Mouse (Mus musculus): ENCODE measurements around the gene Thsd7b. TPM values are rescaled to one million over a fixed set of nuclear protein-coding genes. Genes with fewer than 3 reads are reported as not detected.

Gene Thsd7b
- polyA plus RNA-seq, 1 experiment from 2014 or later: 3.3 TPM

- no peaks in the 10 kb centered on the region for H3K4me1 ChIP-seq (replicated peaks)
- no peak overlapping the region for H3K4me2 ChIP-seq
- no peaks in the 10 kb centered on the region for H3K27me3 ChIP-seq
- H3K27ac ChIP-seq: no peak overlapping the region
- no peak overlapping the region for H3K4me3 ChIP-seq
- WGBS: 76% methylated on average over 2 of the region's 2 CpGs
- no peak for ATAC-seq (replicated peaks; ENCODE audit: insufficient number of reproducible peaks, insufficient read depth, low FRiP score, low read depth)
- no peaks in the 10 kb centered on the region for H3K9me3 ChIP-seq (replicated peaks)
- H3K9ac ChIP-seq: no peak overlapping the region
- H3K36me3 ChIP-seq: no peaks in the 10 kb centered on the region
Measured at GRCm38 (mm10) chr1:129526967-129527366, 253.9 kb downstream of the Thsd7b start.

GRCm38 (mm10) chr1:129532206-129532605 is 259.1 kb downstream of the Thsd7b start:
- Histone ChIP-seq H3K4me2 (no peak overlapping the region), H3K9ac (no peak overlapping the region), H3K4me3 (no peak overlapping the region), H3K9me3 (replicated peaks) (no peaks in the 10 kb centered on the region), H3K27ac (no peak overlapping the region), H3K36me3 (no peaks in the 10 kb centered on the region), H3K27me3 (no peaks in the 10 kb centered on the region), H3K4me1 (replicated peaks) (no peaks in the 10 kb centered on the region)
- 89% methylated on average over 3 of the region's 3 CpGs for WGBS
- no peak for ATAC-seq (replicated peaks; ENCODE audit: insufficient number of reproducible peaks, insufficient read depth, low FRiP score, low read depth)

- Histone ChIP-seq H3K27ac (no peak overlapping the region), H3K4me1 (replicated peaks) (peaks cover 13% of the 10 kb centered on the region; the same call in 1 of the 2 replicates), H3K4me3 (no peak overlapping the region), H3K36me3 (no peaks in the 10 kb centered on the region), H3K27me3 (no peaks in the 10 kb centered on the region), H3K9ac (no peak overlapping the region), H3K9me3 (replicated peaks) (no peaks in the 10 kb centered on the region), H3K4me2 (no peak overlapping the region)
- WGBS: 76% methylated on average over 2 of the region's 2 CpGs
- no peak for ATAC-seq (replicated peaks; ENCODE audit: insufficient number of reproducible peaks, insufficient read depth, low FRiP score, low read depth)
Measured at GRCm38 (mm10) chr1:129538508-129538907, 265.4 kb downstream of the Thsd7b start.

- H3K4me2 ChIP-seq: no peak overlapping the region
Measured at GRCm38 (mm10) chr1:129538970-129539369, 265.9 kb downstream of the Thsd7b start.

GRCm38 (mm10) chr1:129540751-129541150 is 267.6 kb downstream of the Thsd7b start:
- WGBS: 48% methylated on average over 1 of the region's 1 CpGs
- H3K4me3 ChIP-seq: no peak overlapping the region
- no peaks in the 10 kb centered on the region for H3K27me3 ChIP-seq
- no peak overlapping the region for H3K4me2 ChIP-seq
- H3K36me3 ChIP-seq: no peaks in the 10 kb centered on the region
- no peak overlapping the region for H3K27ac ChIP-seq
- H3K9ac ChIP-seq: no peak overlapping the region
- peaks cover 14% of the 10 kb centered on the region; the same call in 1 of the 2 replicates for H3K4me1 ChIP-seq (replicated peaks)
- H3K9me3 ChIP-seq (replicated peaks): no peaks in the 10 kb centered on the region
- ATAC-seq (replicated peaks; ENCODE audit: insufficient number of reproducible peaks, insufficient read depth, low FRiP score, low read depth): no peak

More at GRCm38 (mm10) chr1:129538970-129539369, 265.9 kb downstream of the Thsd7b start:
- H3K36me3 ChIP-seq: no peaks in the 10 kb centered on the region
- H3K27ac ChIP-seq: no peak overlapping the region
- no peak overlapping the region for H3K4me3 ChIP-seq
- H3K9me3 ChIP-seq (replicated peaks): no peaks in the 10 kb centered on the region
- H3K27me3 ChIP-seq: no peaks in the 10 kb centered on the region
- peaks cover 14% of the 10 kb centered on the region; the same call in 1 of the 2 replicates for H3K4me1 ChIP-seq (replicated peaks)
- WGBS: 84% methylated on average over 4 of the region's 4 CpGs
- H3K9ac ChIP-seq: no peak overlapping the region
- ATAC-seq (replicated peaks; ENCODE audit: insufficient number of reproducible peaks, insufficient read depth, low FRiP score, low read depth): no peak

- no peak for ATAC-seq (replicated peaks; ENCODE audit: insufficient number of reproducible peaks, insufficient read depth, low FRiP score, low read depth)
- Histone ChIP-seq H3K9me3 (replicated peaks) (no peaks in the 10 kb centered on the region), H3K4me2 (no peak overlapping the region), H3K4me1 (replicated peaks) (peaks cover 14% of the 10 kb centered on the region; the same call in 1 of the 2 replicates), H3K27ac (no peak overlapping the region), H3K36me3 (no peaks in the 10 kb centered on the region), H3K9ac (no peak overlapping the region), H3K4me3 (no peak overlapping the region), H3K27me3 (no peaks in the 10 kb centered on the region)
- WGBS: 48% methylated on average over 3 of the region's 3 CpGs
Measured at GRCm38 (mm10) chr1:129542563-129543146, 269.6 kb downstream of the Thsd7b start.

- ATAC-seq (replicated peaks; ENCODE audit: insufficient number of reproducible peaks, insufficient read depth, low FRiP score, low read depth): no peak; the same call in 1 of the 2 replicates
- H3K36me3 ChIP-seq: no peaks in the 10 kb centered on the region
- H3K9me3 ChIP-seq (replicated peaks): no peaks in the 10 kb centered on the region
- 45% methylated on average over 3 of the region's 3 CpGs for WGBS
- no peak overlapping the region for H3K4me3 ChIP-seq
- no peak overlapping the region for H3K27ac ChIP-seq
- H3K4me2 ChIP-seq: no peak overlapping the region
- no peaks in the 10 kb centered on the region for H3K27me3 ChIP-seq
- no peak overlapping the region for H3K9ac ChIP-seq
- H3K4me1 ChIP-seq (replicated peaks): peaks cover 14% of the 10 kb centered on the region; the same call in 1 of the 2 replicates
Measured at GRCm38 (mm10) chr1:129543169-129543568, 270.1 kb downstream of the Thsd7b start.

GRCm38 (mm10) chr1:129558054-129558453 is 285.0 kb downstream of the Thsd7b start:
- H3K36me3 ChIP-seq: no peaks in the 10 kb centered on the region
- WGBS: 90% methylated on average over 4 of the region's 4 CpGs
- no peak overlapping the region for H3K4me2 ChIP-seq
- H3K9ac ChIP-seq: no peak overlapping the region
- no peak overlapping the region for H3K4me3 ChIP-seq
- H3K27ac ChIP-seq: no peak overlapping the region
- H3K9me3 ChIP-seq (replicated peaks): no peaks in the 10 kb centered on the region
- no peak for ATAC-seq (replicated peaks; ENCODE audit: insufficient number of reproducible peaks, insufficient read depth, low FRiP score, low read depth)
- no peaks in the 10 kb centered on the region for H3K4me1 ChIP-seq (replicated peaks)
- no peaks in the 10 kb centered on the region for H3K27me3 ChIP-seq

GRCm38 (mm10) chr1:129559137-129559536 is 286.0 kb downstream of the Thsd7b start:
- Histone ChIP-seq H3K9me3 (replicated peaks) (no peaks in the 10 kb centered on the region), H3K4me2 (no peak overlapping the region), H3K27me3 (no peaks in the 10 kb centered on the region), H3K4me1 (replicated peaks) (no peaks in the 10 kb centered on the region), H3K27ac (no peak overlapping the region), H3K9ac (no peak overlapping the region), H3K36me3 (no peaks in the 10 kb centered on the region), H3K4me3 (no peak overlapping the region)
- no peak for ATAC-seq (replicated peaks; ENCODE audit: insufficient number of reproducible peaks, insufficient read depth, low FRiP score, low read depth)
- 70% methylated on average over 4 of the region's 4 CpGs for whole genome bisulfite sequencing

- Histone ChIP-seq H3K27me3 (no peaks in the 10 kb centered on the region), H3K4me1 (replicated peaks) (no peaks in the 10 kb centered on the region), H3K4me3 (no peak overlapping the region), H3K9ac (no peak overlapping the region), H3K4me2 (no peak overlapping the region), H3K36me3 (no peaks in the 10 kb centered on the region), H3K9me3 (replicated peaks) (no peaks in the 10 kb centered on the region), H3K27ac (no peak overlapping the region)
- ATAC-seq (replicated peaks; ENCODE audit: insufficient number of reproducible peaks, insufficient read depth, low FRiP score, low read depth): no peak
- 55% methylated on average over 3 of the region's 3 CpGs for WGBS
Measured at GRCm38 (mm10) chr1:129559812-129560211, 286.7 kb downstream of the Thsd7b start.

GRCm38 (mm10) chr1:129562707-129563106 is 289.6 kb downstream of the Thsd7b start:
- Histone ChIP-seq H3K27ac (no peak overlapping the region), H3K27me3 (no peaks in the 10 kb centered on the region), H3K4me1 (replicated peaks) (no peaks in the 10 kb centered on the region), H3K4me3 (no peak overlapping the region), H3K36me3 (no peaks in the 10 kb centered on the region), H3K9me3 (replicated peaks) (no peaks in the 10 kb centered on the region), H3K9ac (no peak overlapping the region), H3K4me2 (no peak overlapping the region)
- no peak for ATAC-seq (replicated peaks; ENCODE audit: insufficient number of reproducible peaks, insufficient read depth, low FRiP score, low read depth)
- 37% methylated on average over 1 of the region's 1 CpGs for WGBS

- H3K9me3 ChIP-seq (replicated peaks): no peaks in the 10 kb centered on the region
- no peak overlapping the region for H3K9ac ChIP-seq
- ATAC-seq (replicated peaks; ENCODE audit: insufficient number of reproducible peaks, insufficient read depth, low FRiP score, low read depth): no peak
- no peaks in the 10 kb centered on the region for H3K36me3 ChIP-seq
- H3K27me3 ChIP-seq: no peaks in the 10 kb centered on the region
- H3K4me1 ChIP-seq (replicated peaks): no peaks in the 10 kb centered on the region
- H3K4me2 ChIP-seq: no peak overlapping the region
- no peak overlapping the region for H3K4me3 ChIP-seq
- H3K27ac ChIP-seq: no peak overlapping the region
- WGBS: 67% methylated on average over 3 of the region's 3 CpGs
Measured at GRCm38 (mm10) chr1:129570522-129570921, 297.4 kb downstream of the Thsd7b start.
